Mouse (Mus musculus) heart, embryonic 13.5 days (tissue): ENCODE measurements around the gene Actn4. TPM values are rescaled to one million over a fixed set of nuclear protein-coding genes. Genes with fewer than 3 reads are reported as not detected.
"Not testable (repeated sequence)": the region's sequence is repeated elsewhere in the genome, so short reads cannot be mapped to it uniquely, and the experiment has no call there.

Source experiments
- ATAC-seq: fragments of 200-750 bp; cut with Nextera tagmentation; 2 replicates; pipeline ENCODE4 v1.8.0; 2017; ENCODE audit warnings: moderate TSS enrichment; ENCODE audit not compliant: insufficient number of reproducible peaks, low FRiP score, low TSS enrichment; ENCODE audit errors: extremely low read depth
- H3K27ac ChIP-seq: fragments of 300-500 bp; sonication (generic); replicated peaks from 2 replicates; pipeline ENCODE4 v1.5.1; 2015; ENCODE audit warnings: moderate library complexity, mild to moderate bottlenecking, inconsistent platforms
- H3K27me3 ChIP-seq: fragments of 300-500 bp; sonication (generic); replicated peaks from 2 replicates; pipeline ENCODE4 v1.6.1; 2015; ENCODE audit warnings: mild to moderate bottlenecking, inconsistent platforms
- H3K36me3 ChIP-seq: fragments of 300-500 bp; sonication (generic); 2 replicates; pipeline ENCODE4 v1.6.1; 2015; ENCODE audit warnings: mild to moderate bottlenecking, inconsistent platforms
- H3K4me1 ChIP-seq: fragments of 300-500 bp; sonication (generic); 2 replicates; pipeline ENCODE4 v1.6.1; 2015; ENCODE audit warnings: inconsistent platforms
- H3K4me2 ChIP-seq: fragments of 300-500 bp; sonication (generic); 2 replicates; pipeline ENCODE4 v1.6.1; 2015; ENCODE audit warnings: inconsistent platforms, mild to moderate bottlenecking, moderate library complexity
- H3K4me3 ChIP-seq: fragments of 300-500 bp; sonication (generic); 2 replicates; pipeline ENCODE4 v1.5.1; 2015; ENCODE audit warnings: moderate library complexity, mild to moderate bottlenecking, inconsistent platforms
- H3K9ac ChIP-seq: fragments of 300-500 bp; sonication (generic); 2 replicates; pipeline ENCODE4 v1.6.1; 2015; ENCODE audit warnings: inconsistent platforms, mild to moderate bottlenecking, moderate library complexity
- H3K9me3 ChIP-seq: fragments of 300-500 bp; sonication (generic); 2 replicates; pipeline ENCODE4 v1.6.1; 2016; ENCODE audit warnings: inconsistent platforms
- WGBS: fragments of 180-500 bp; shearing (Covaris S2); methylation state at CpG from one replicate; pipeline ENCODE4 v1.1.7; 2015; ENCODE audit warnings: mixed read lengths; 5-methylcytosine and 5-hydroxymethylcytosine counted together
- polyA plus RNA-seq: library from polyadenylated mRNA; unstranded; fragments of >200 nt; fragmentation: Nextera tagmentation; extraction: Ambion mirVana; gene quantifications from 2 replicates; pipeline ENCODE4 v1.2.1, GENCODE M21; 2015

Actn4 gene
- polyA plus RNA-seq, 1 experiment from 2014 or later, result 259 TPM

GRCm38 (mm10) chr7:28899972-28900371 lies 62.2 kb downstream of the Actn4 start:
- peaks cover 64% of the 10 kb centered on the region for H3K4me1 ChIP-seq
- peaks cover 100% of the 10 kb centered on the region for H3K36me3 ChIP-seq
- H3K9ac ChIP-seq, result no peak overlapping the region
- H3K27ac ChIP-seq, result no peak overlapping the region
- H3K4me3 ChIP-seq, result no peak overlapping the region
- H3K9me3 ChIP-seq, result no peaks in the 10 kb centered on the region
- no peak overlapping the region for H3K4me2 ChIP-seq
- 80% methylated on average over 4 of the region's 4 CpGs for WGBS
- no peaks in the 10 kb centered on the region for H3K27me3 ChIP-seq
- ATAC-seq, result no peak

- 88% methylated on average over 6 of the region's 6 CpGs for WGBS
- no peaks in the 10 kb centered on the region for H3K9me3 ChIP-seq
- peaks cover 59% of the 10 kb centered on the region for H3K4me1 ChIP-seq
- H3K9ac ChIP-seq, result no peak overlapping the region
- H3K27me3 ChIP-seq, result no peaks in the 10 kb centered on the region
- H3K4me3 ChIP-seq, result no peak overlapping the region
- no peak overlapping the region for H3K27ac ChIP-seq
- no peak for ATAC-seq
- no peak overlapping the region for H3K4me2 ChIP-seq
- peaks cover 99% of the 10 kb centered on the region for H3K36me3 ChIP-seq
Measured at GRCm38 (mm10) chr7:28897661-28898060, 64.5 kb downstream of the Actn4 start.

GRCm38 (mm10) chr7:28894942-28895341 lies 67.2 kb downstream of the Actn4 start:
- Histone ChIP-seq H3K4me3 (peak overlapping the region; percentile 36), H3K9ac (peak overlapping the region; percentile 79)

GRCm38 (mm10) chr7:28893643-28894265 lies 68.4 kb downstream of the Actn4 start:
- no peak for ATAC-seq
- peak overlapping the region; percentile 92 for H3K27ac ChIP-seq
- 25% methylated on average over 7 of the region's 7 CpGs for WGBS
- H3K9me3 ChIP-seq, result no peaks in the 10 kb centered on the region
- H3K4me3 ChIP-seq, result no peak overlapping the region
- H3K27me3 ChIP-seq, result peaks cover 16% of the 10 kb centered on the region
- peaks cover 85% of the 10 kb centered on the region for H3K36me3 ChIP-seq
- H3K4me1 ChIP-seq, result peaks cover 53% of the 10 kb centered on the region
- H3K9ac ChIP-seq, result peak overlapping the region; percentile 79; the same call in 1 of the 2 replicates
- no peak overlapping the region for H3K4me2 ChIP-seq

More at GRCm38 (mm10) chr7:28894942-28895341, 67.2 kb downstream of the Actn4 start:
- peak overlapping the region; percentile 58 for H3K4me2 ChIP-seq
- WGBS, result 13% methylated on average over 5 of the region's 5 CpGs
- no peaks in the 10 kb centered on the region for H3K9me3 ChIP-seq
- ATAC-seq, result peak; percentile 32; the same call in 1 of the 2 replicates
- H3K4me1 ChIP-seq, result peaks cover 41% of the 10 kb centered on the region
- H3K27me3 ChIP-seq, result peaks cover 5% of the 10 kb centered on the region; the same call in 1 of the 2 replicates
- H3K36me3 ChIP-seq, result peaks cover 96% of the 10 kb centered on the region
- peak overlapping the region; percentile 92 for H3K27ac ChIP-seq

GRCm38 (mm10) chr7:28892601-28893000 lies 69.5 kb downstream of the Actn4 start:
- no peak overlapping the region for H3K4me3 ChIP-seq
- H3K36me3 ChIP-seq, result peaks cover 73% of the 10 kb centered on the region
- no peak overlapping the region for H3K4me2 ChIP-seq
- no peak overlapping the region for H3K9ac ChIP-seq
- 93% methylated on average over 17 of the region's 17 CpGs for WGBS
- no peak overlapping the region for H3K27ac ChIP-seq
- no peaks in the 10 kb centered on the region for H3K9me3 ChIP-seq
- peaks cover 61% of the 10 kb centered on the region for H3K4me1 ChIP-seq
- ATAC-seq, result no peak
- H3K27me3 ChIP-seq, result peaks cover 28% of the 10 kb centered on the region

GRCm38 (mm10) chr7:28888701-28889161 lies 73.4 kb downstream of the Actn4 start:
- no peaks in the 10 kb centered on the region for H3K9me3 ChIP-seq
- H3K4me1 ChIP-seq, result peaks cover 23% of the 10 kb centered on the region
- H3K27ac ChIP-seq, result no peak overlapping the region
- 3% methylated on average over 27 of the region's 27 CpGs for WGBS
- H3K27me3 ChIP-seq, result peaks cover 50% of the 10 kb centered on the region
- peak overlapping the region; percentile 72 for H3K9ac ChIP-seq
- ATAC-seq, result no peak
- peak overlapping the region; percentile 68 for H3K4me2 ChIP-seq
- H3K4me3 ChIP-seq, result peak overlapping the region; percentile 44
- H3K36me3 ChIP-seq, result peaks cover 34% of the 10 kb centered on the region

GRCm38 (mm10) chr7:28886486-28886885 lies 75.7 kb downstream of the Actn4 start:
- H3K36me3 ChIP-seq, result peaks cover 13% of the 10 kb centered on the region
- H3K4me2 ChIP-seq, result no peak overlapping the region
- WGBS, result 14% methylated on average over 14 of the region's 14 CpGs
- H3K4me3 ChIP-seq, result no peak overlapping the region
- peaks cover 21% of the 10 kb centered on the region for H3K4me1 ChIP-seq
- no peak for ATAC-seq
- peaks cover 52% of the 10 kb centered on the region for H3K27me3 ChIP-seq
- H3K9me3 ChIP-seq, result no peaks in the 10 kb centered on the region
- H3K9ac ChIP-seq, result no peak overlapping the region
- no peak overlapping the region for H3K27ac ChIP-seq

- not testable (repeated sequence) for H3K9ac ChIP-seq, H3K4me3 ChIP-seq, H3K9me3 ChIP-seq, ATAC-seq, H3K27ac ChIP-seq, H3K4me2 ChIP-seq, H3K4me1 ChIP-seq, H3K36me3 ChIP-seq
- H3K27me3 ChIP-seq, result peaks cover 39% of the 10 kb centered on the region
- WGBS, result 87% methylated on average over 4 of the region's 4 CpGs
Measured at GRCm38 (mm10) chr7:28883704-28884103, 78.4 kb downstream of the Actn4 start.

- H3K9ac ChIP-seq, result no peak overlapping the region
- H3K27ac ChIP-seq, result no peak overlapping the region
- no peak for ATAC-seq
- H3K9me3 ChIP-seq, result no peaks in the 10 kb centered on the region
- H3K4me3 ChIP-seq, result no peak overlapping the region
- H3K4me1 ChIP-seq, result peaks cover under 1% of the 10 kb centered on the region; the same call in 1 of the 2 replicates
- no peaks in the 10 kb centered on the region for H3K36me3 ChIP-seq
- H3K4me2 ChIP-seq, result no peak overlapping the region
- 71% methylated on average over 11 of the region's 11 CpGs for WGBS
- peaks cover 32% of the 10 kb centered on the region for H3K27me3 ChIP-seq
Measured at GRCm38 (mm10) chr7:28883039-28883438, 79.1 kb downstream of the Actn4 start.

GRCm38 (mm10) chr7:28881199-28881598 lies 80.9 kb downstream of the Actn4 start, which contains the start of gene Capn12:
Gene Capn12 (plus strand): TSS chr7:28881422.
- no peaks in the 10 kb centered on the region for H3K36me3 ChIP-seq
- no peak within 1 kb of the TSS for H3K27ac ChIP-seq
- H3K4me3 ChIP-seq, result no peak within 1 kb of the TSS
- no peak for ATAC-seq
- WGBS, result 46% methylated on average over 13 of the region's 13 CpGs
- H3K9ac ChIP-seq, result no peak within 1 kb of the TSS
- no peak within 1 kb of the TSS for H3K4me2 ChIP-seq
- peaks cover 14% of the 10 kb centered on the region for H3K27me3 ChIP-seq
- no peaks in the 10 kb centered on the region for H3K9me3 ChIP-seq
- H3K4me1 ChIP-seq, result no peaks in the 10 kb centered on the region

- WGBS, result 67% methylated on average over 10 of the region's 10 CpGs
- Histone ChIP-seq H3K36me3 (no peaks in the 10 kb centered on the region), H3K9ac (no peak overlapping the region), H3K27ac (no peak overlapping the region), H3K9me3 (no peaks in the 10 kb centered on the region), H3K4me1 (0 out of 2 replicates have a peak, but pooled peaks cover 3% of the 10 kb centered on the region), H3K27me3 (peaks cover 7% of the 10 kb centered on the region; the same call in 1 of the 2 replicates), H3K4me2 (no peak overlapping the region), H3K4me3 (no peak overlapping the region)
- ATAC-seq, result no peak
Measured at GRCm38 (mm10) chr7:28880554-28880953, 81.6 kb downstream of the Actn4 start.

GRCm38 (mm10) chr7:28879606-28880005 lies 82.5 kb downstream of the Actn4 start:
- H3K9ac ChIP-seq, result no peak overlapping the region
- H3K4me2 ChIP-seq, result no peak overlapping the region
- H3K27me3 ChIP-seq, result peaks cover 6% of the 10 kb centered on the region; the same call in 1 of the 2 replicates
- 0 out of 2 replicates have a peak, but pooled peaks cover 3% of the 10 kb centered on the region for H3K4me1 ChIP-seq
- H3K27ac ChIP-seq, result no peak overlapping the region
- ATAC-seq, result no peak
- no peaks in the 10 kb centered on the region for H3K36me3 ChIP-seq
- 66% methylated on average over 7 of the region's 7 CpGs for WGBS
- no peaks in the 10 kb centered on the region for H3K9me3 ChIP-seq
- no peak overlapping the region for H3K4me3 ChIP-seq
